Mouse (Mus musculus) left cerebral cortex, adult 6 months (tissue): ENCODE measurements around the gene Pdcd6. TPM values are rescaled to one million over a fixed set of nuclear protein-coding genes. Genes with fewer than 3 reads are reported as not detected.

Experiments used
- long read RNA-seq, 2 experiments: library from polyadenylated mRNA; unstranded; transcript quantifications; one replicate each; pipeline ENCODE4 v2.0.0; 2019 to 2020
- polyA plus RNA-seq: library from polyadenylated mRNA; unstranded; fragments of <200 nt; fragmentation: Nextera tagmentation; gene quantifications from 2 replicates; pipeline ENCODE4 v1.2.3, GENCODE M21; 2021

Pdcd6 gene
- 157 and 192 TPM in 2 replicates for polyA plus RNA-seq
- long read RNA-seq, experiment 1, transcript Pdcd6-203 (6 exons, 1,376 nt), result minor isoform, 72 of 268 reads
- long read RNA-seq, experiment 1, transcript Pdcd6-201 (6 exons, 1,131 nt), result major isoform, 171 of 268 reads
- long read RNA-seq, experiment 1, partial matches to known transcripts, result 10 of 268 reads
- long read RNA-seq, experiment 1, other reads (novel, unspliced or antisense), result 15 of 268 reads
- long read RNA-seq, experiment 2, transcript Pdcd6-203 (6 exons, 1,376 nt), result minor isoform, 50 of 195 reads
- long read RNA-seq, experiment 2, transcript Pdcd6-201 (6 exons, 1,131 nt), result major isoform, 129 of 195 reads
- long read RNA-seq, experiment 2, partial matches to known transcripts, result 4 of 195 reads
- long read RNA-seq, experiment 2, other reads (novel, unspliced or antisense), result 10 of 195 reads

GRCm38 (mm10) chr13:74317170-74317849 is at the start of gene Pdcd6:
Gene Pdcd6 (minus strand): TSS chr13:74317580.

DNA sequence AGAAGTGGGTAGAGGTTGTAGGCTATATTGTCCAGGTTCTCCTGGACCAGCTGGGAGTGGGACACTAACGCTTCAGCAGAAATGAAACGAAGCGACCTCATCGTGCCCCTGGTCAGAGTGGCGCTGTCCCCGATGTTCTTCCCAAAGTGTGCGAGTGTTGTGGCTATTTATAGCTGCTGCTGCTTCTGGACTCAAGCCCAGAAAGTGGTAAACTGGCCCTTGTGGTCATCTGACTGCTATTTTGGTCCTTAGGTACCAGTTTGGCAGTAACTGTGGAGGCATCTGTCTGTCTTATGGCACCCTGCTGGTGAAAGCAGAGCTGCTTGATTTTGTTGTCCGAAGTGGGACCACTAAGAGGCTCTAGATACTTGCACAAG is 46.5 kb upstream of the Pdcd6 start, which contains the start of gene Lrrc14b:
TSS of gene Lrrc14b (minus strand) at position 147 of the 377 bp plus-strand sequence.

DNA sequence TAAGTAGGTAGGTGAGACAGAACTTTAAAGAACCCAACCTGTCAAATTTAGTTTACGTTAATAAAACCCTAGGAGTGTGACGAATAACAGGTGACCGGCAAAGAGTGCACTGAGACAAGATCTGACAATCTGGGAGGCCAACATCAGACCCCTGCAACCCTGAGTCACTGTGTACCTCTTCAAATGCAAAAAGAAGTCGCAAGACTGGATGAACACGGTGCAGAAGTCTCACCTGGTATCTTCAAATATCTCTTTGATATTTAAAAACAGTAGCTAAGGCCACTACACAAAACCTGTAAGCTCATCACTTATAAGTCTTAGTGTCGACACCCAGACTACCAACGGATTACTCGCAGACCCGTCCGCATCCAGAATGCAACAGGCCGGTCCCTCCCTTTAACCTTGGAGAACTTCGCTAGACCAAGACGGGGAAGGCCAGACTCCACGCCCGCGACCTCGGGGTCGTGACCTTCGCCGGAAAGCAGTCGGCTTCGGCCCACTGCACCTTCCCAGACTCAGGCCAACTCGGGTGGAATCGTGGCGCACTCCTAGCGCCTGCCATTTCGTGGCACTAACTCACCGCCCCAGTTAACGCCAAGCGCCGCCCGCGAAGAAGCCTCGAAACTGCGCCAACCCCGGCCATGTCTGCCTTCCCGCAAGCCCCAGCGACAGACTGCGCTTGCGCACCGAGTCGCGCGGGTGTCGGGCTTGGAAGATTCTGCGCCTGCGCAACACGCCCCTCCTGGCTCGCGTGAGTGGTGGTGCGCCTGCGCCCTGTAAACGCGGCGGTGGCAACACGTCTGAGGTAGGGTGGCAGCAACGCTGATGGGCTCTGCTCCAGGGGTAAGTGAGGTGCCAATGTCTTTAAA is 32.4 kb upstream of the Pdcd6 start, which contains the start of the genes Sdha and Ccdc127:
TSS of gene Sdha (minus strand) at position 715 of the 869 bp plus-strand sequence.
TSS of gene Ccdc127 (plus strand) at position 744 of the 869 bp plus-strand sequence.

DNA sequence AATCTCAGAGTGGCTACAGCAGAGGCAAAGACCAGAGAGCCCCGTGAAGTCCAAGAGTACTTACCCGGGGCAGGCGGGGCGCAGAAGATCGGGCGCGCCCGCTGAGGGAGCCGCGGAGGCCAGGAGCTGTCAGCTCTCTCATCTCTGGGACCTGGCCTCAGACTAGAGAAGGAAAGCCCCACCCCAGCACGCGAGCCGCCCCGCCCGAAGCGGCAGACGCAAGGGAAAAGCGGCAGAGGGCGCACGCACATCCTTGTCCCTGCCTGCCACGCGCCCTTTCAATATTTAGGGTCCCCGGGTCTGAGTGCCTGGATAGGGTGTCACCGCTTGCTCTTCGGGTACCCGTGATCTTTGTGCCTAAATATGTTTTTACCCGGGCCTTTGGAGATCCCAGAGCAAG is 25.2 kb downstream of the Pdcd6 start, which contains the start of gene Ahrr:
TSS of gene Ahrr (minus strand) at position 165 of the 400 bp plus-strand sequence.

Other genes with a start within 250 kb of the Pdcd6 start
- 0.53 and 0.94 TPM in 2 replicates for gene Slc9a3, start 196.1 kb downstream of the Pdcd6 start, polyA plus RNA-seq
- gene Exoc3, start 108.8 kb downstream of the Pdcd6 start, polyA plus RNA-seq, result 34.6 and 34.8 TPM in 2 replicates
- 0.13 and 0.61 TPM in 2 replicates for gene Ahrr, start 25.2 kb downstream of the Pdcd6 start, polyA plus RNA-seq
- gene Sdha, start 32.7 kb upstream of the Pdcd6 start, polyA plus RNA-seq, result 261 and 369 TPM in 2 replicates
- 66.5 and 68.2 TPM in 2 replicates for gene Ccdc127, start 32.7 kb upstream of the Pdcd6 start, polyA plus RNA-seq
- not detected in 2 replicates for gene Lrrc14b, start 46.4 kb upstream of the Pdcd6 start, polyA plus RNA-seq
- 2.2 and 2.7 TPM in 2 replicates for gene Zfp72, start 73.3 kb upstream of the Pdcd6 start, polyA plus RNA-seq
- 15.8 and 16.6 TPM in 2 replicates for gene Ftl1-ps1, start 82.1 kb upstream of the Pdcd6 start, polyA plus RNA-seq
- 10.6 and 11.2 TPM in 2 replicates for gene Zfp825, start 176.4 kb upstream of the Pdcd6 start, polyA plus RNA-seq